Mouse (Mus musculus) lung, postnatal 36 days (tissue): ENCODE data around the gene Arpp19.
A peak's percentile ranks its signal among the peaks of the same experiment; 100 is the strongest.

Source experiments
- DNase-seq: peaks from one replicate; pipeline ENCODE4 v3.0.0; 2022; ENCODE audit warnings: mixed read lengths

Gene Arpp19

GRCm38 (mm10) chr9:75040566-75040965 lies 3.2 kb downstream of the Arpp19 start:
- DNase-seq, result no peak

GRCm38 (mm10) chr9:75041840-75042525 lies 4.6 kb downstream of the Arpp19 start:
- no peak for DNase-seq

GRCm38 (mm10) chr9:75043191-75043590 lies 5.8 kb downstream of the Arpp19 start:
- no peak for DNase-seq

- DNase-seq, result no peak
Observed at GRCm38 (mm10) chr9:75047079-75047478, 9.7 kb downstream of the Arpp19 start.

GRCm38 (mm10) chr9:75049100-75049499 lies 11.7 kb downstream of the Arpp19 start:
- DNase-seq, result peak; percentile 71

DNA sequence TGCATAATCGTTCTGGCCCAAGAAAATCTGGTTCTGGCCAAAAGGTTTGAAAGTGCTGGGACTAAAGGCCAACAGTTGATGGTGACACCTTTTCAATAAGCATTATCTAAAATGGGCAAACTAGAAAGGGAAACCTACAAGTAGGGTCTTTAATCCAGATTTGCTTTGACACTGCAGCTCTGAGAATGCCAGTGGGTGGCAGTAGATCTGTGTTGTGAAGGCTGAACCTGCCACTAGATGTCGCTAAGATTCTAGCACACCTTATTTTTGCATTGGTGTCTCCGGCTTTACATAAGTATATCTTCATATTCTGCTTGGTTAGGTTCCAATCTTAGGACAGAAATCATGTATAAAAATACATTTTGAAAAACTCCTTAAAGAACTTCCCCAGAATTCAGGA lies 12.6 kb downstream of the Arpp19 start:
- DNase-seq, result peak; percentile 91

DNA sequence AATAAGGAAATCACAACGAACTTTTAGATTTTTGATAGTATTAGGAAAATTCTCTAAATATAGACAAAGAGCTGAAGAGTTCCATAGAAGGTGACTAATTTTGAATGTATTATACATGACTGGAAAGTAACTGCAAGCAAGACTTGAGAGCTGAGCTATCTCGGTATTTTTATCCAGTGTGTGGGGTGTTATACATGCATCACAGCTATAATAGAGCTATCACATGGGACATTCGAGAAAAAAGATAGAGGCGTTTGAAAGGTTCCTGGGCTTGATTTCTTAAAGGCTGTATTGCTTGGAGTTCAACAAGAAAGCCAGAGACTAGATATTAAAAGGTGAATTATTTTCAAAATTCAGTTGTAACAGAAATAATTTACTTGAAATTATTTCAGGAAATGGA lies 14.4 kb downstream of the Arpp19 start:
- no peak for DNase-seq

DNA sequence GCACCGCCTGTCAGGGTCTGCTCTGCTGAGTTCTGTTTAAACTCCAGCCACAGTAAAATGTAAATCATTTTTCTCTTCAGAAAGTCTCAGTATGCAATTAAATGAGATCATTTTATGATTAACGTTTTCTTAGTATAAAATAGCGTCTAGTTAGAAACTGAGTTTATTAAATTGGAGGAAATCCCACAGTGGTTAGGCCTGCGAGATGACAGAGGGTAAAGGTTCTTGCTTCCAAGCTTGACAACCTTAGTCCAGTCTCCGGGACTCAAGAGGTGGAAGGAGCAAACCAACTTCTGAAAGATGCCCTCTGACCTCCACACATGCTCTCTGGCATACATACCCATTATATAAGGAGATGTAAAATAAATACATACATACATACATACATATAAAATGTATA lies 17.6 kb downstream of the Arpp19 start:
- no peak for DNase-seq

- peak; percentile 15 for DNase-seq
Observed at GRCm38 (mm10) chr9:75064678-75065331, 27.4 kb downstream of the Arpp19 start.

GRCm38 (mm10) chr9:75070457-75071028 lies 33.1 kb downstream of the Arpp19 start, which contains the start of gene Myo5a:
Myo5a (plus strand) TSS chr9:75071015.
- no peak for DNase-seq

DNA sequence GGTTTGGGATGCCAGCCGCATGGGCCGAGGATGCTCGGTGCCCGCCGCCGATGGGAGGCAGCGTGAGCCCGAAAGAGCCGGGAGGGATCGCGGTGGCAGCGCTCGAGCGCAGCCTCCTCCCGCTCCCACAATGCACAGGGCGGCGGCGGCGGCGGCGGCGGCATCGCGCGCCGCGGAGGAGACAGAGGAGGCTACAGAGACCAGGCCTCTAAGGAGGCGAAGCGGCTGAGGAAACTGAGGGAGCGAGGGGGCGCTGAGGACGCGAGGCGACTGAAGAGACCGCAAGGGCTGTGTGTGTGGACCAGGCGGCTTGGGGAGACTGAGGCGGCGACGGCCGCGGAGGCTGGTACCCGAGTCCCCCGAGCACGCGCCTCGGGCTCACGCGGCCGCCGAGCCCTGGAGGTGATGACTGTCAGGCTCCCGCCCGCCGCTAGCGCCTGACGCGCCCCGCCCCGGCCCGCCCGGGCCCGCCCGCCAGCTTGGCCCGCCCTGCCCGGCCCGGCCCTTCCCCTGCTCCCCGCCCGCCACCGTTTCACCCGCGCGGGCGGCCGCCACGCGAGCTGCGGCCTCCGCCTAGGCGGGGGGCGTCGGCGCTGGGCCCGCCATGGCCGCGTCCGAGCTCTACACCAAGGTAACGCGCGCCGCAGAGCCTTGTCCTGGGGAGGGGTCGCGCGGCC lies 33.8 kb downstream of the Arpp19 start:
- peak; percentile 75 for DNase-seq

DNA sequence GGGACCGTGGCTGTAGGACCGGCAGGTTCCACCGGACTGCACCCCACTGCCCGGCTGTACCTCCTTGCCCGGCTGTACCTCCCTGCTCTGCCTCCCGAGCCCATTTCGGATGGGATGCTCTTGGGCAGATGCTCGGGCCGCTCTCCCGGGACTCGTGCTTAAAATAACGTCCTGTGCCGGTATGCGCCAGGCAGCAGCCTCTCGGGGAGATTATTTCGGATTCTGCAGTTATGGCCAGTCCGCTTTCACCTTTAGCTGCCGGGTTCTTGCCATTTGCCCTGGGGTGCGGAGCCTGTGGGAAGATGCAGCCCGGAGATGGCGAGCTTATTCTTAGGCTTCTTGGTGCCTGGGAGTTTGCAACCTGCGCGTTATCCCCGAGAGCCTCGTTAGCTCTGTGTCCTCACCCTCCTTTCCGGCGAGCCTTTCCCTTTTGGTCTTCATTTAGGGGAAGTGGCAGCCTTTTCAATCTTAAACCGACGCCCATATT lies 34.3 kb downstream of the Arpp19 start:
- DNase-seq, result peak; percentile 33

- DNase-seq, result no peak
Observed at GRCm38 (mm10) chr9:75072361-75072760, 34.9 kb downstream of the Arpp19 start.

DNA sequence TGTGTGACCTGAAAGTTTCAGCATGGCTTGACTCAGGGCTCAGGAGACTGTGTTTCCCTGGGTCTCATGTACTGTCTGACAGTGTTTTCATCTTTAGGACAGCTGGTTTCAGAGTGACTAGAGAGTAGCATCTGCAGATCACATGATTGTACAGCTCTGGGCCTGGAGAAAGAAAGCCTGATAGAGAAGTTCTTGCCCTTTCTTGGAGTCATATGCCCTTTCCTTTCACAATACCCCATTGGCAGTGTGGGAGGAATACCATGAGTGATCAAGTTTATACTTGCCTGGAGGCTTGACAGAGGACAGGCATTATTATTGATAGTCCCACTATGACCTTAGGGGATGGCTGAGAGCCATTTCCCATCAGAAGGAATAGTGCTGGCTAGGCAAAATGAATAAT lies 39.8 kb downstream of the Arpp19 start:
- DNase-seq, result peak; percentile 11

DNA sequence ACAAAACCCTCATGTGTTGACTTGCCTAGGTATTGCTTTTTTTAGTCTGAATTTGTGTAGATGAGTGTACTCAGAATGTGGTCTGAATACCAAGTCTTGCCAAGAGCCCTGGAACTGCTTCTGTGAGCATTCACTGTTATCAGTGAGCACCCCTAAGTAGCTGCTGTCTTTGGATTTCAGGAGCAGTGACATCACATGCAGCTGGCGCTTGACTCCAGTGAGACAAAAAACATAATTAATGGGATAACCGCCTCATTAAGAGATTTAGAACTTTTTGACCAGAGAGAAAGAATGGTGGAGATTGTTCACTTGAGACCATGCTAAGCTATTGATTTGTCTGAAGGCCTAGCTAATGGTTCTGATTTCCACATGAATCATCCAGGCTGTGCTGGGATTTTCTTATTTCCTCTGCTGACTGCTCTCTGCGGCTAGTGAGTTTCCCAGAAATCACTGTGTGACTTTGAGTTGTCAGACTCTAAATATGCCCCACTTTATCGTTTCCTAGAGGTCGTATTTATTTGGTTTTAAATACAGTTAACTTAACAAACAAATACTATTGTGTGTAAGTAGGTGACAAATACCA lies 47.9 kb downstream of the Arpp19 start:
- no peak for DNase-seq

DNA sequence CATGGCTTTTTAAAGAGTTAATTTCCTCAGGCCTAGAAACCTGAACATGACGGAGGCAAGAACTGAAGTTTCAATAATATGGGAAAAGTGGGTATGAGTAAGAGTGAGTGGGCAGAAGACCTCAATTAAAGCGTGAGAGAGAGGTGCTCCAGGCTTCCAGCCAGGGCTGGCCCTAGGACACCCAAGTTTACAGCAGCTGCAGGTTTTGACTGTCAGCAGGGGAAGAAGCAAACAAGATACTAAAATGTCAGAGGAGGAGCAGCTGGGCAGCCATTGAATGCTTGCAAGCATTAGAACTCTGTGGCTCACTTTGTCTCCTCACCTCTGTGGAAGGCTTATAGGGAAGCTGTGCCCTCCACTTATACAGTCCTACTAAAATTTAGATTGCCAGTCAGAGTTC lies 50.4 kb downstream of the Arpp19 start:
- no peak for DNase-seq

- DNase-seq, result no peak
Observed at GRCm38 (mm10) chr9:75089285-75089684, 51.9 kb downstream of the Arpp19 start.

- DNase-seq, result no peak
Observed at GRCm38 (mm10) chr9:75092134-75092533, 54.7 kb downstream of the Arpp19 start.

DNA sequence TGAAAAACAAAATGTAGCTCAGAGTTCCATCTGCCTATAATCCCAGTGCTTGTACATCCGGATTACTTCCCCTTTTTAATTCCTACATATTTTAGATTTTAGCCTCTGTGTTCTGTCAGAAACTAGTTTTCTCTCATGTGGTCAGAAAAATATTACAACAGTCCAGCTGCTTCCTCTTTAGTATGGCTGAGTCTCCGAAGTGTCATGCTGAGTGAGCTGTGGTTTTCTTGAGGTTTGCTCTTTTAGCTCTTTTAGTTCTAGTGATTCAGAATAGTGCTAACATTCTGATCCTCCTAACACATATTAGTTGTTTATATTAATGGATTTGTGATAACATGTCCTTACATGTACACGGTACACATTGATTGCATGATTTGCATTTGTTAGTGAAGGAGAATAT lies 57.3 kb downstream of the Arpp19 start:
- DNase-seq, result peak; percentile 60

DNA sequence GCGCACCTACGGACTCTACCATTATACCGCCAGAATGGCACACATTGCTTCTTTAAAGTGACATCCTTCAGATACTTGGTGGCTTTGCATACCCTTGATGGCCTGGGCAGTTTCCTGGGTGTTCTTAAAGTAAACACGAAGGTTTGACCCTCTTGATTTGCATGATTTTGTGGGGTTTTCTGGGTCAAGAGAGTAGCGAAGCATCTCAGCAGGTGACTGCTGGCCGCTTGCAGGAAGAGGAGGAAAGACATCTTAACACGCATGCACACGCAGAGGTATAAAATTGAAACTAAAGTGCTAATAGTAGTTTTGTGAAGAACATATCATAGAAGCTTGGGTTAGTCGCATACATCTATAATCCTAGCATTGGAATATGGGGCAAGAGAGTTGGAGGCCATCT lies 61.5 kb downstream of the Arpp19 start:
- no peak for DNase-seq

DNA sequence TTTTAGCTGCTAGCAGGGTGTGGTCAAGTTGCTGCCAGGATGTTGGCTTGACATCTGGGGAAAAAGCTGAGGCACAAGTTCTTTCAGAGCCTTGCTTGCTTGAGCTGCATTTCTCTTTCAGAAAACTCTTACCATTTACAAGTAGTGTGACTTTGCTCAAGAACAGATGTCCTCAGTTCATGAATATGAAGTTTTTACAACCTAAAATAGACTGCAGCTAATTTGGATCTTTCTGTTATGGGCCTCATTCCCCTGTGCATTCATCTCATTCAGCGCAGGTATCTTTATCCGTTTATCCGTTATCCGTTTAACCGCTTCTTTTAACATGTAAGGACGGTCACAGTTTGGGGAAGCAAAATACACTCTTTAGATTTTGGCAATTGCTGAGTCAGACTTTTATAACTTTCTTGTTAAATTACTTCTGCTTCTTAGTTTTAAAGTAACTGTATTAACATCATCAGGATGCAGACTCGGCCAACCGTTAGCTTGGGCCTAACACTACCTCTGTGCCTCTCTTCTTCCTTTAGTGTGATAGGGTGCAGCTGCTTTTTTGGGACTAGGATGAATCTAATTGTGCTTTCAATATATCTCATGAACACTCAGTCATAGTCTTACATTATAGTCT lies 62.9 kb downstream of the Arpp19 start:
- DNase-seq, result no peak

- DNase-seq, result no peak
Observed at GRCm38 (mm10) chr9:75102131-75102530, 64.7 kb downstream of the Arpp19 start.
